Mouse (Mus musculus): ENCODE measurements at regions not wholly inside any gene's neighbourhood (a gene's known extent, or its start where the extent isn't known, plus 50 kb on each side); places are given as distances from the start of the nearest gene placed in this dataset.

DNA sequence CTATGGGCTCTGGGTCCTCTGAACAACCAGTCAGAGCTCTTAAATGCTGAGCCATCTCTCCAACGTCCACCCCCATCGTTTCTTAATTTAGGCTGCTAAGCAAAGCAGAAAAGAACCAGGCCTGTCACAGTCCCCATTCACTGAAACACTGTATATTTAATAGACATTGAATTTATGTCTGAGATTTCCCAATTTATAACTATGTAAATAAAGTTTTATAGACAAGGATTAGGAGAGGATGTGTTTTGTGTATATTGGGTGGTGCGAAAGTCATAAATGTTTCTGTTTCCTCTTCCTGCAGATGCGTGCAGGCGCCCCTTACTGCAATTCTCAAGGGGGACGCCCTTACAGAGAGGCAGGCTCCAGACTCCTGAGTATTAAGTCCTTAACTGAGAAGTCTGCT, 314.7 kb upstream of the Adgrl2 start:
- WGBS: 91% methylated on average over 6 of the region's 6 CpGs

DNA sequence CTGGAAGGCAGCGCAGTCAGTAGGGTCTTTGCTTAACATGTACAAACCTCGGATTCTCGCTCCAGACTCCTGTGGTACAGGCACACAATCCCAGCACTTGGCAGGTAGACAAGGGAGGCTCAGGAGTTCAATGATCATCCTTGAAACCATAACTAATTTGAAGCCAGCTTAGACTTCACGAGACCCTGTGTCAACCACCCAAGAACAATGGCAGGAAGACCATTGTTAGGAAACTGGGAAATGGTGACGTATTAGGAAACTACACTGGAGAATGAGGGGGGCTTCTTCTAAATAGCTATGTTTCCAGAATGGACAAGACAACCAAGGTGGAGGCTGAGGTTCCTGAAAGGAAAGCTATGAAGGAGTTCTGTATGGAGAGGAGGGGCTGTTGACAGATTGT, 313.1 kb upstream of the Adgrl2 start:
- no peaks in the 10 kb centered on the region for H3K36me3 ChIP-seq (ENCODE audit: control insufficient read depth, insufficient read depth, low read length)
- H3K9ac ChIP-seq (ENCODE audit: low read depth, low read length): no peak overlapping the region
- no peaks in the 10 kb centered on the region for H3K27me3 ChIP-seq (ENCODE audit: control insufficient read depth, insufficient read depth, low read length)
- H3K27ac ChIP-seq (replicated peaks; ENCODE audit: insufficient read depth, low read depth, low read length): no peak overlapping the region
- TF ChIP-seq POLR2A (IDR thresholded peaks at IDR 0.05; ENCODE audit: extremely low read depth, insufficient read depth, low read length): no peak
- H3K4me1 ChIP-seq (ENCODE audit: control insufficient read depth, insufficient read depth, low read length): no peaks in the 10 kb centered on the region
- no peaks in the 10 kb centered on the region for H3K79me2 ChIP-seq (ENCODE audit: control insufficient read depth, insufficient read depth, low read length)
- no peak for DNase-seq (ENCODE audit: extremely low read depth, low read depth, low spot score)
- H3K4me3 ChIP-seq (ENCODE audit: insufficient read depth, low read depth, low read length): no peak overlapping the region
- WGBS: 88% methylated on average over 5 of the region's 5 CpGs

More for the DNA sequence above, 314.7 kb upstream of the Adgrl2 start:
- H3K27ac ChIP-seq (replicated peaks; ENCODE audit: insufficient read depth, low read depth, low read length): no peak overlapping the region
- H3K4me1 ChIP-seq (ENCODE audit: control insufficient read depth, insufficient read depth, low read length): no peaks in the 10 kb centered on the region
- H3K9ac ChIP-seq (ENCODE audit: low read depth, low read length): no peak overlapping the region
- no peaks in the 10 kb centered on the region for H3K79me2 ChIP-seq (ENCODE audit: control insufficient read depth, insufficient read depth, low read length)
- H3K27me3 ChIP-seq (ENCODE audit: control insufficient read depth, insufficient read depth, low read length): no peaks in the 10 kb centered on the region
- H3K4me3 ChIP-seq (ENCODE audit: insufficient read depth, low read depth, low read length): no peak overlapping the region
- DNase-seq (ENCODE audit: extremely low read depth, low read depth, low spot score): no peak
- TF ChIP-seq POLR2A (IDR thresholded peaks at IDR 0.05; ENCODE audit: extremely low read depth, insufficient read depth, low read length) (no peak), CTCF (IDR thresholded peaks at IDR 0.05; ENCODE audit: low read depth, low read length) (no peak)
- no peaks in the 10 kb centered on the region for H3K36me3 ChIP-seq (ENCODE audit: control insufficient read depth, insufficient read depth, low read length)

DNA sequence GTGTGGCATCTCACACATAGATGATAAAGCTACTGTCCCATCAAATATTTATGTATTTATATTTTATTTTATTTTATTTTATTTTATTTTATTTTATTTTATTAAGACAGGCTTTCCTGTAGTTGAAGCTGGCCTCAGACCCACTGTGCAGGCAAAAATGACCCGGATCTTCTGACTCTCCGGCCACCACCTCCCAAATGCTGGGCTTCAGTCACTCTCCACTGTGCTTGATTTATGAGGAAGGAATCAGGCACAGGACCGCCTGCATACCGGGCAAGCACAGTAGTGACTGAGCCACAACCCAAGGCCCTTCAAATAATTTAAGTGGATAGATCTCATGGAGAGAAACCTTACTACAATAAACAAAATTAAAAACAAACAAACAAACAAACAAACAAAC, 309.6 kb upstream of the Adgrl2 start:
- Histone ChIP-seq H3K4me1 (ENCODE audit: control insufficient read depth, insufficient read depth, low read length) (no peaks in the 10 kb centered on the region), H3K79me2 (ENCODE audit: control insufficient read depth, insufficient read depth, low read length) (no peaks in the 10 kb centered on the region), H3K4me3 (ENCODE audit: insufficient read depth, low read depth, low read length) (no peak overlapping the region), H3K27me3 (ENCODE audit: control insufficient read depth, insufficient read depth, low read length) (no peaks in the 10 kb centered on the region), H3K27ac (replicated peaks; ENCODE audit: insufficient read depth, low read depth, low read length) (no peak overlapping the region), H3K9ac (ENCODE audit: low read depth, low read length) (no peak overlapping the region), H3K36me3 (ENCODE audit: control insufficient read depth, insufficient read depth, low read length) (no peaks in the 10 kb centered on the region)
- no peak for DNase-seq (ENCODE audit: extremely low read depth, low read depth, low spot score)
- TF ChIP-seq POLR2A (IDR thresholded peaks at IDR 0.05; ENCODE audit: extremely low read depth, insufficient read depth, low read length): no peak
- TF ChIP-seq CTCF (IDR thresholded peaks at IDR 0.05; ENCODE audit: low read depth, low read length): no peak
- WGBS: 93% methylated on average over 4 of the region's 4 CpGs

DNA sequence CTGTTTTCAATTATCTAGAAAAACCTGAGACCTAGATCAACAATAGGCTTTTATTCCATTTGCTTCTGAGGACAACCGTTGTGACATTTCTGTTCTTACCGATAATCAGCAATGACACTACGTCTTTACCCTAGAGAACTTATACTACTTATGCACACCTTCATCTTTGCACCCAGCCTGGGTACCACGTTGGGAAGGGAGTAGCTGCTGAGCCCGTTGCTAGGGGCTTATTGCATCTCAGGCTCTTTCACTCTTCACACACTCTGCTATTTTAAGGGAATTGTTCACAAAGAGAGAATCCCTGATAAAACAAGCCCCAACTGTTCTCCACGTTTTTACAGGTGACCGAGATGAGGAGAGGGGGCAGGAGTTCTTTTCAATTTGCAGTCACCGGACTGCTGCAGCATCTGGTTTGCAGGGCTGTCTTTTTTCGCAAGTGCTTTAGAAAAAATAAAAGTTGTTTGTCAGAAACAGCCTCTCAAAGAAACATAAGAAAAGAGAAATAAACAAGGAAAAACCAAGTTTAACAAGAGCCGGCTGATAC, 306.1 kb upstream of the Adgrl2 start:
- Histone ChIP-seq H3K27me3 (ENCODE audit: control insufficient read depth, insufficient read depth, low read length) (no peaks in the 10 kb centered on the region), H3K4me3 (ENCODE audit: insufficient read depth, low read depth, low read length) (no peak overlapping the region), H3K36me3 (ENCODE audit: control insufficient read depth, insufficient read depth, low read length) (no peaks in the 10 kb centered on the region), H3K27ac (replicated peaks; ENCODE audit: insufficient read depth, low read depth, low read length) (no peak overlapping the region), H3K79me2 (ENCODE audit: control insufficient read depth, insufficient read depth, low read length) (no peaks in the 10 kb centered on the region), H3K4me1 (ENCODE audit: control insufficient read depth, insufficient read depth, low read length) (no peaks in the 10 kb centered on the region), H3K9ac (ENCODE audit: low read depth, low read length) (no peak overlapping the region)
- TF ChIP-seq POLR2A (IDR thresholded peaks at IDR 0.05; ENCODE audit: extremely low read depth, insufficient read depth, low read length): no peak
- no peak for TF ChIP-seq CTCF (IDR thresholded peaks at IDR 0.05; ENCODE audit: low read depth, low read length)
- WGBS: 85% methylated on average over 10 of the region's 10 CpGs
- no peak for DNase-seq (ENCODE audit: extremely low read depth, low read depth, low spot score)

DNA sequence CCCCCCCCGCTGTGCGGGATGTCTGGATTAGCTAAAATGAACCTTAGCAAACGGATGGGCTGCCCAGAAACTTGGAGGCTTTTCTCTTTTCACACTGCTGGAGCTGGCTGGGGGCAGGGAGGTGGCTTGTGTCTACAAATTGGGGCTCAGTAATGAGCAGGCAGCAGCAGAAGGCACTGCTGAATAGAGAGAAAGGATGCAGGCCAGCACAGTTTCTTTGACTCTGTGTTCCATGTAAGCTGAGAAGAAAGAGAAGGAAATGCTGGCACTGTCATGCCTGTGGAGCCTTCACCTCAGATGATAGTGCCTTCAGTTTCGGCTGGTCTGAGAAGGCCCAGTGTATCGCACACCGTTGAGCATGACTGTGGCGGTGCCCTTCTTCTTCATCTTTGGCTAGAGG, 305.6 kb upstream of the Adgrl2 start:
- H3K27ac ChIP-seq (replicated peaks; ENCODE audit: insufficient read depth, low read depth, low read length): no peak overlapping the region
- no peak overlapping the region for H3K9ac ChIP-seq (ENCODE audit: low read depth, low read length)
- 89% methylated on average over 5 of the region's 7 CpGs for WGBS
- no peaks in the 10 kb centered on the region for H3K36me3 ChIP-seq (ENCODE audit: control insufficient read depth, insufficient read depth, low read length)
- no peaks in the 10 kb centered on the region for H3K27me3 ChIP-seq (ENCODE audit: control insufficient read depth, insufficient read depth, low read length)
- no peaks in the 10 kb centered on the region for H3K79me2 ChIP-seq (ENCODE audit: control insufficient read depth, insufficient read depth, low read length)
- no peak overlapping the region for H3K4me3 ChIP-seq (ENCODE audit: insufficient read depth, low read depth, low read length)
- no peak for TF ChIP-seq CTCF (IDR thresholded peaks at IDR 0.05; ENCODE audit: low read depth, low read length)
- no peak for TF ChIP-seq POLR2A (IDR thresholded peaks at IDR 0.05; ENCODE audit: extremely low read depth, insufficient read depth, low read length)
- no peaks in the 10 kb centered on the region for H3K4me1 ChIP-seq (ENCODE audit: control insufficient read depth, insufficient read depth, low read length)
- DNase-seq (ENCODE audit: extremely low read depth, low read depth, low spot score): no peak

DNA sequence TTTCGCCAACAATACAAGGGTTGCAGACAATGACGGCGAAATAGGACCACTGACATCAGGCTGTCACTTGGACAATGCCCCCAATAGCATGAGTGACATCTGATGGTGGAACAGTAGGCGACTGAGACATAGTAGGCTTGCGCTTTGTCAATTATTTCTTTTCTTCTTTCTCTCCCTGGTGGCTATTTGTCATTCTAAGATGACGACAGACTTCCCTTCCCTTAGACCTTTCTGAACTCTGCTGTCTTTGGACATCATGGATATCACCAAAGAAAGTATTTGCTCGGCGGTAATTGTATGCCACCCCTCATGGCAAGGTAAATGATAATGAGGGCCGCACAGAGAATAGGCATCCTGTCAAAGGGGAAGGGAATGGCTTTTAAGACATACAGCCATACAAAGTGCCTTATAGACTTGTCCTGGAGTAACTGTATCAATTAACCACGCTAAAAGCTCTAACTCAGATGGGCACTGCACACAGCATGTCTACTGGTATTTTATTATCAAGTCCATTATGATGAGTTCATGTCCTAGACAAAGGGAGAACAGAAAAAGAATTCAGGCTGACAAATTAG, 305.0 kb upstream of the Adgrl2 start:
- TF ChIP-seq CTCF (IDR thresholded peaks at IDR 0.05; ENCODE audit: low read depth, low read length) (no peak), POLR2A (IDR thresholded peaks at IDR 0.05; ENCODE audit: extremely low read depth, insufficient read depth, low read length) (no peak)
- H3K4me3 ChIP-seq (ENCODE audit: insufficient read depth, low read depth, low read length): no peak overlapping the region
- 90% methylated on average over 10 of the region's 10 CpGs for WGBS

More for the DNA sequence above, 305.0 kb upstream of the Adgrl2 start:
- H3K79me2 ChIP-seq (ENCODE audit: control insufficient read depth, insufficient read depth, low read length): no peaks in the 10 kb centered on the region
- no peaks in the 10 kb centered on the region for H3K4me1 ChIP-seq (ENCODE audit: control insufficient read depth, insufficient read depth, low read length)
- no peaks in the 10 kb centered on the region for H3K36me3 ChIP-seq (ENCODE audit: control insufficient read depth, insufficient read depth, low read length)
- no peaks in the 10 kb centered on the region for H3K27me3 ChIP-seq (ENCODE audit: control insufficient read depth, insufficient read depth, low read length)
- DNase-seq (ENCODE audit: extremely low read depth, low read depth, low spot score): no peak
- no peak overlapping the region for H3K9ac ChIP-seq (ENCODE audit: low read depth, low read length)
- no peak overlapping the region for H3K27ac ChIP-seq (replicated peaks; ENCODE audit: insufficient read depth, low read depth, low read length)
